Mouse (Mus musculus): Measurements from ENCODE around the gene Gm7137.
"Not testable (repeated sequence)": the region's sequence is repeated elsewhere in the genome, so short reads cannot be mapped to it uniquely, and the experiment has no call there.

DNA sequence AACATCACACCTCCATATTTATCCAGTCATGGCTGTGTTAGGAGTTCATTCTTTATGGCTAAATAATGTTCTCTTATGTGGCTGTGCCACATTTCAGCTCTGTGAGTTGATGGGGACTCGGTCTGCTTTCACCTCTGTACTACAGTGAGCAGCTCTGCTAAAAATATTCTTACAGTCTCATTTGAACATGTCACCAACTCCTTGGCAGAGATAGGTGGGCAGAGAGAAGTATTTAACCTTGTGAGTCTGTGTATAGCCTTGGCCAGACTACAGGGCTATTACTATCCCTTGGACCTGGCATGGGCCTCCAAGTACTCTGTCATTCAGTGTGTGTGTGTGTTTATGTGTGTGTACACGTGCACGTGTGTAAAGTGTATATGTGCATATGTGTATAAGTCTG, 15.9 kb downstream of the Gm7137 start:
- not testable (repeated sequence) for TF ChIP-seq TAL1 (IDR thresholded peaks at IDR 0.05; ENCODE audit: low read length); CTCF (IDR thresholded peaks at IDR 0.05 in 2 of 3, conservative IDR thresholded peaks at IDR 0.05 in 1 of 3; ENCODE audit: control insufficient read depth in 1 of 3, insufficient read depth in 1 of 3, low read depth in 2 of 3, low read length in 3 of 3, poor library complexity in 1 of 3, severe bottlenecking in 1 of 3); CHD1 (IDR thresholded peaks at IDR 0.05; ENCODE audit: low read depth, low read length)

Data from MEL (cell line).